Mouse (Mus musculus): ENCODE results near the gene Slc39a1.
"Not testable (repeated sequence)": the region's sequence is repeated elsewhere in the genome, so short reads cannot be mapped to it uniquely, and the experiment has no call there.

The Slc39a1 gene

GRCm38 (mm10) chr3:90265932-90266741 lies 18.2 kb downstream of the Slc39a1 start:
- peak; percentile 43 for DNase-seq (ENCODE audit: low spot score)

GRCm38 (mm10) chr3:90266901-90267775 lies 19.2 kb downstream of the Slc39a1 start:
- DNase-seq (ENCODE audit: low spot score), result no peak

GRCm38 (mm10) chr3:90268190-90268589 lies 20.2 kb downstream of the Slc39a1 start:
- no peak for DNase-seq (ENCODE audit: low spot score)

- DNase-seq (ENCODE audit: low spot score), result no peak
Observed at GRCm38 (mm10) chr3:90268971-90269370, 21.0 kb downstream of the Slc39a1 start.

- no peak for DNase-seq (ENCODE audit: low spot score)
Observed at GRCm38 (mm10) chr3:90270784-90271183, 22.8 kb downstream of the Slc39a1 start.

DNA sequence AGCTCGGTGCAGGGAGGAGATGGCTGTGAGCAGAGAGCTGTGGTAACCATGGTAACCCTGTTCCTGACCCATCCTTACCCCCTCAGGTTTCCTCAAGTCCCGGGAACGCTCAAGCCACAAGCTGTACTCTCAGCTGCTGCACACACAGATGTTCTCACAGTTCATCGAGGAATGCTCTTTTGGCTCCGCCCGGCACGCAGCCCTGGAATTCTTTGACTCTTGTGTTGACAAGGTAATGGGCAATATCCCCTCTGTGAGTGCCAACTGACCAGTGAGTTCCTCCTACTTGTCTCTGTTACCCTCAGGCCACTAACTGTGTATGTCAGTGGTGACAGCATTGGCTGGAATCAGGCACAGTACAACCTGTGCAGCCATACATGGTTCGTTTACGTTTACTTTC lies 24.2 kb downstream of the Slc39a1 start:
- no peak for DNase-seq (ENCODE audit: low spot score)

GRCm38 (mm10) chr3:90273855-90274254 lies 25.9 kb downstream of the Slc39a1 start:
- no peak for DNase-seq (ENCODE audit: low spot score)

GRCm38 (mm10) chr3:90275286-90275685 lies 27.3 kb downstream of the Slc39a1 start:
- DNase-seq (ENCODE audit: low spot score), result no peak

- no peak for DNase-seq (ENCODE audit: low spot score)
Observed at GRCm38 (mm10) chr3:90276858-90277257, 28.9 kb downstream of the Slc39a1 start.

DNA sequence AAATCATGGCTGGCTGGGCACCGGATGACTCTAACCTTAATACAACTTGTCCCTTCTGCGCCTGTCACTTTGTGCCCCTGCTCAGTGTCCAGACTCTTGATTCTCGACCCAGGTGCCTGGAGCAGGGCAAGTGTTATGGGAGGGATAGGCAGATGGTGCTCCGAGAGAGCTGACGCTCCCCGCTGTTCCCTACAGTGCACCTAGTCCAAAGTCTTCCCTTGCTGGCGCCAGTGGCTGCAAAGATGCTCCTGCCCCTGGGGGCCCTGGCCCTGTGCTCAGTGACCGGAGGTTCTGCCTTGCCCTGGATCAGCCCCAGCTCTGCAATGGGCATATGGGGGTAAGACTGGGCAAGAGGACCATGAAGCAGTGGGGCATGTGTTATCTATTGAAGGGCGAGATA lies 29.8 kb downstream of the Slc39a1 start:
- DNase-seq (ENCODE audit: low spot score), result no peak

GRCm38 (mm10) chr3:90278211-90278610 lies 30.2 kb downstream of the Slc39a1 start:
- no peak for DNase-seq (ENCODE audit: low spot score)

DNA sequence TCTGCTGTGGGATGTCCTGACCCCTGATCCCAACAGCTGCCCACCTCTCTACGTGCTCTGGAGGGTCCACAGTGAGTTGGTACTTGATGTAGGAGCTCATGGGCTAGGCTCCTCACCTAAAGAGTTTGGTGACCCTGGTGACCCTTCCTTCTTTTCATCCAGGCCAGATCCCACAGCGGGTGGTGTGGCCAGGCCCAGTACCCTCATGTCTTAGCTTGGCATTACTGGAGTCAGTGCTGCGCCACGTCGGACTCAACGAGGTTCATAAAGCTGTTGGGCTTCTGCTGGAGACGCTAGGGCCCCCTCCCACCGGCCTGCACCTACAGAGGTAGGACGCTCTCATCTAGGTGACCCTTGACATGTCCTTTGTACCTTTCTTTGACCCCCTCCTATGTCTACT lies 31.2 kb downstream of the Slc39a1 start:
- DNase-seq (ENCODE audit: low spot score), result no peak

DNA sequence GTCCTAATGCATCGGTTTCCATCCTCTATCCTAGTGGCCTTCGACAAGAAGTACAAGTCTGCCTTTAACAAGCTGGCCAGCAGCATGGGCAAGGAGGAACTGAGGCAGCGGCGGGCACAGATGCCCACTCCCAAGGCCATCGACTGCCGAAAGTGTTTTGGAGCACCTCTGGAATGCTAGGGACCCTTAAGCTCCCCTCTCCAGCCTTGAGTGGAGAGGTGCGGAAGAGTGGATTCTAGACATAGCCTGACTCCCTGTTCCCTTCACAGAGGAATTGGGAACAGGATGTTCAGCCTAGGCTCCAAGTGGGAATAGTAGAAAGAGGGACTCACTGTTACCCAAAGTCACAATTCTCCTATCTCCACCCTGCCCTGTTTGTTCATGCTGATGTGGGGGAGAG lies 31.8 kb downstream of the Slc39a1 start:
- DNase-seq (ENCODE audit: low spot score), result no peak

GRCm38 (mm10) chr3:90280708-90281107 lies 32.7 kb downstream of the Slc39a1 start:
- no peak for DNase-seq (ENCODE audit: low spot score)

DNA sequence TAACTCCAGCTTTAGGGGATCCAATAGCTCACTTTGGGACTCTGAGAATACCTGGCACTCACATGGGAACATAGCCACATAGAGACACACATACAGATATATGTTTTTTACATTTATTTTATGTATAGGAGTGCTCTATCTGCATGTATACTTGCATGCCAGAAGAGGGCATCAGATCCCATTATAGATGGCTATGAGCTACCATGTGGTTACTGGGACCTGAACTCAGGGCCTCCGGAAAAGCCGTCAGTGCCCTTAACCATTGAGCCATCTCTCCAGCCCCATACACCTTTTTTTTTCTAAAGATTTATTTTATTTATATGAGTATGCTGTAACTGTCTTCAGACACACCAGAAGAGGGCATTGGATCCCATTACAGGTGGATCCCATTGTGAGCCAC lies 36.2 kb downstream of the Slc39a1 start:
- no peak for DNase-seq (ENCODE audit: low spot score)

DNA sequence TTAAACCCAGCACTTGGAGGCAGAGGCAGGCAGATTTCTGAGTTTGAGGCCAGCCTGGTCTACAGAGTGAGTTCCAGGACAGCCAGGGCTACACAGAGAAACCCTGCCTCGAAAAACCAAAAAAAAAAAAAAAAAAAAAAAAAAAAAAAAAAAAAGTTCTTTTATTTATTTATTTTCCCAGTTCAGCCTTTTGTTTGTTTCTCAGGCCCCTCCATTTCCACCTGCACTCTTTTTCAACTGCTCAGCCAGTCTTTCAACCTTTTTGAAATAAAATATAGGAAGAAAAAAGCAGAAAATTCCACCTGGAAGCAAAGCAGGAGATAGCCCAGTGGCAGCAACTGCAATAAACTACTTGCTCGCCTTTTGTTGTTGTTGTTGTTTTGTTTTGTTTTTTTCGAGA lies 41.4 kb downstream of the Slc39a1 start:
- not testable (repeated sequence) for DNase-seq (ENCODE audit: low spot score)

- DNase-seq (ENCODE audit: low spot score), result no peak
Observed at GRCm38 (mm10) chr3:90290602-90291001, 42.6 kb downstream of the Slc39a1 start.

DNA sequence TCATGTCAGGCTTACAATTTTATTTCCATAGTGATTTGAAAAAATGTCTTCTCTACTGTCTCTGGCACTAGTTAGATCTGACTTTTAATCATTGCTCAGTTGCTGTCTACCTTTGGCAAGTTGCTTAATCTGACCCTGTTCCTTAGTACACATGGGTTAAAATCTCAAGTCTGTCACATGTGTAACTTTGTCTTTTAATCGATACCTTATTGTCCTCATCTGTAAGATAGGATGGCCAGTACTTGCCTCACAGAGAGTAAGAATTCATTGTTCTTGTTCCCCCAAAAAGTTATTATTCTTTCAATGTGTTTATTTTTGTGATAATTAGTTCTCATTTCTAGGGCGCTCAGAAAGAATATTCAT lies 44.0 kb downstream of the Slc39a1 start:
- no peak for DNase-seq (ENCODE audit: low spot score)

GRCm38 (mm10) chr3:90292345-90293275 lies 44.6 kb downstream of the Slc39a1 start, which contains the start of gene Gatad2b:
Gene Gatad2b (plus strand): TSS chr3:90293178.
- DNase-seq (ENCODE audit: low spot score), result peak; percentile 93

DNA sequence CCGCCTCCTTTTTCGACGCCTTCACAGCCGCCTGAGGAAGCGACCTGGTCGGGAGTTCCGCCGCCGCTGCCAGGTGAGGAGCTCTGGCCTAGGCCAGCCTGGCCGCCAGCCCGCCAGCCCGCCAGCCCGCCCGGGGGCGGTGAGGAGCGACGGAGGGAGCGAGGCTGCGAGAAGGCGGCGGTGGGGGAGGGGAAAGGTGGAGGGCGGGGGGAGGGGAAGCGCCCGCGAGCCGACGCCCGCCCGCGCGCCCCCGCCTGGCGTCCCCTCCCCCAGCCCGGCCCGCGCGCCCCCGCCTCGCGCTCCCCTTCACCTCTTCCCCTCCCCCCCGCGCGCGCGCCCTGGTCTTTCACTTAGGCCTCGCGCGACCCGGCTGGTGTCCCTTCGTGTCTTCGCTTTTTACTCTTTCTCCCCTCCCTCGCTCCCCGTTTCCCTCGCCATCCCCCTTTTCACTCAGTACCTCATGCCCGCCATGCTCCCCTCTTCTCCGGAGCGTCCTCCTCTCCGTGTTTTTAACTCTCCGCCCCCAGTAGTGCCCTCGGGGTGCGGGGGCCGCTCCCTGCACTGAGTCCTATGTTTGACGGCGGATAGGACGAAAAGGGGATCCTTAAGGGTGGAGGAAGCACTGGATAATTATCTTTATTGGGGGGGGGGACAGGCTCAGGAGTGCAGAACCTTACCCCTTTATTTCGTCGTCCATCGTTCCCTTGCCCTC lies 45.5 kb downstream of the Slc39a1 start:
- DNase-seq (ENCODE audit: low spot score), result no peak

DNA sequence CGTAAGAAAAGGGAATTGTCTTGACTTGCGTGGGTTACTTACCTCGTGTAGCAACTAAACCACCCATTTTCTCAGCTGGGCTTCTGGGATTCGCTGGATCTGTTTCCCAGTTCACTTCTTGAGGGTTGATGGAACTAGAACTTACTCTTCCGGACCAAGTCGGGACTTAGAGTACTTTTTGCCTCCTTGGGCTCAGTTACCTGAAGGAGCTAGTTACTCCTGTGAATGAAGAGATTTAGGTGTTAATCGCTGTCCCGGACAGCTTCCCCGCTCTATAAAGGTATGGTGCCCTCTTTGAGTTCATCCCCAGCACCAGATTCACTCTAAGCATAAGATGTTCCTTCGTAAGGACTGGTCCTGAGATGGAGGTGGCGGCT lies 46.1 kb downstream of the Slc39a1 start:
- DNase-seq (ENCODE audit: low spot score), result no peak

All from spleen, adult 12 weeks (tissue).